Mouse (Mus musculus) stomach, embryonic 16.5 days (tissue): ENCODE measurements around the gene Fam131a. TPM values are rescaled to one million over a fixed set of nuclear protein-coding genes. Genes with fewer than 3 reads are reported as not detected.

Source experiments
- ATAC-seq: fragments of 200-750 bp; cut with Nextera tagmentation; 2 replicates; pipeline ENCODE4 v1.8.0; 2017; ENCODE audit warnings: moderate number of reproducible peaks, moderate TSS enrichment; ENCODE audit not compliant: insufficient read depth, low FRiP score
- H3K27ac ChIP-seq: fragments of 300-500 bp; sonication (generic); 2 replicates; pipeline ENCODE4 v1.5.1; 2014; ENCODE audit warnings: low read length
- H3K27me3 ChIP-seq: fragments of 300-500 bp; sonication (generic); 2 replicates; pipeline ENCODE4 v1.6.1; 2014; ENCODE audit warnings: low read length, control low read depth, mixed read lengths; ENCODE audit not compliant: control insufficient read depth, insufficient read depth
- H3K36me3 ChIP-seq: fragments of 300-500 bp; sonication (generic); 2 replicates; pipeline ENCODE4 v1.6.1; 2014; ENCODE audit warnings: low read length; ENCODE audit not compliant: control insufficient read depth, insufficient read depth
- H3K4me1 ChIP-seq: fragments of 300-500 bp; sonication (generic); 2 replicates; pipeline ENCODE4 v1.6.1; 2014; ENCODE audit warnings: low read length, control low read depth, mixed read lengths; ENCODE audit not compliant: control insufficient read depth, insufficient read depth
- H3K4me2 ChIP-seq: fragments of 300-500 bp; sonication (generic); 2 replicates; pipeline ENCODE4 v1.6.1; 2014; ENCODE audit warnings: low read depth, low read length, mixed read lengths
- H3K4me3 ChIP-seq: fragments of 300-500 bp; sonication (generic); replicated peaks from 2 replicates; pipeline ENCODE4 v1.5.1; 2014; ENCODE audit warnings: mild to moderate bottlenecking, low read length
- H3K9ac ChIP-seq: fragments of 300-500 bp; sonication (generic); 2 replicates; pipeline ENCODE4 v1.6.1; 2014; ENCODE audit warnings: low read length
- H3K9me3 ChIP-seq: fragments of 300-500 bp; sonication (generic); replicated peaks from 2 replicates; pipeline ENCODE4 v1.6.1; 2016; ENCODE audit warnings: low read length, control low read depth; ENCODE audit not compliant: control insufficient read depth
- WGBS: fragments of 180-500 bp; shearing (Covaris S2); extraction: QIAGEN DNeasy Blood & Tissue Kit; methylation state at CpG from one replicate; pipeline ENCODE4 v1.1.7; 2014; 5-methylcytosine and 5-hydroxymethylcytosine counted together
- polyA plus RNA-seq: library from polyadenylated mRNA; unstranded; fragments of >200 nt; fragmentation: Nextera tagmentation; extraction: Ambion mirVana; gene quantifications from 2 replicates; pipeline ENCODE4 v1.2.1, GENCODE M21; 2015

The Fam131a gene
- polyA plus RNA-seq, 1 experiment from 2014 or later, result 10.3 TPM

DNA sequence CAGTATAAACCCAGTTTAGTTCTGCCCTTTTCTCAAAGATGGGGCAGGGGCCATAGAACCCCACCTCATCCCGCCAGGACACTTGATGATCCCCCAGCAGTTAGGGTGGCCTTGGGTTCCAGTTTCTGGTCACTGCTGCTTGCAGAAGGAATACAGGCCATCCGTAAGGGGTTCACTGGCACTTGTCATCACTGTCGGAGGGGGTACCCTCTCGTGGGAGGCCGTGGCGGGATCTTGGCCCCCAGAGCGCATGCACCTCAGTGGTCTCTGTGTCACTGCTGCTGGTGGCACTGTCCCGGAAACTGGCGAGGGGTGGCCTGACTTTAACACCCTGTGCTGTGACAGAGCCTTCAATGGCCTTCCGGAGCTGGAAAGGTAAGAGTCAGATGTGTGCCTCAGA is 10.0 kb downstream of the Fam131a start:
- Histone ChIP-seq H3K27me3 (no peaks in the 10 kb centered on the region), H3K9me3 (no peaks in the 10 kb centered on the region), H3K4me1 (peaks cover 7% of the 10 kb centered on the region; the same call in 1 of the 2 replicates), H3K9ac (no peak overlapping the region), H3K27ac (no peak overlapping the region), H3K36me3 (no peaks in the 10 kb centered on the region), H3K4me3 (no peak overlapping the region), H3K4me2 (no peak overlapping the region)
- no peak for ATAC-seq
- 91% methylated on average over 10 of the region's 10 CpGs for WGBS

DNA sequence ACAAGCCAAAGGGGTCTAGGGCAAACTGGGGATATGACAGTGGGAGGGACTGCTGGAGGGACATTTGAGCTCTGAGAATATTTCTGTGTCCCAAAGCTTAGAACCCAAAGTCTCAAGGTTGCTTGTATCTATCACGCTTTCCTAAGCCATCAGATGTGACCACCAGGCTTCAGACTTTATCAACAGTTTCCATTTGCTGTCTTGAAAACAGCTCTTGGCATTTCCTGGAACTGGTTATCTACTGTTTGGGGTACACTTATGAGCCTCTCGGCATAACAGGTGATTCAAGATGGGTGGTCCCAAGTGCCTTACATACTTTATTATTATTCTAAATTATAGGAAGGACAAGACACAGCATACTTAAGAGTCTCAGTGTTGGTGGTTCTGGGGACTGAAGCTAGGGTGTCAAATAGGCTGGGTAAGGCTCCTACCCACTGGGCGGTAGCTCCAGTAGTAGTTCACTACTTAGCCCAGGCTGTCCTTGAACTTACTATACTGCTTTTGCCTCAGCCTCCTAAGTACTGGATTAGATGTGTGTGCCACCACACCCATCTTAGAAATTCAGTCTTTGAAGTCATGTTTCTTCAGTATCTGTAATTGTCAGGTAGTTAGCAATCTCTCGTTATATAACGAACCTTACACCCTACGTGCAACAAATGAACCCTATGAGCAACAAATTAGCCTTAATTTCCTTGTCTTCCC is 10.8 kb downstream of the Fam131a start:
- no peaks in the 10 kb centered on the region for H3K36me3 ChIP-seq
- no peaks in the 10 kb centered on the region for H3K27me3 ChIP-seq
- WGBS, result 91% methylated on average over 6 of the region's 6 CpGs
- no peaks in the 10 kb centered on the region for H3K9me3 ChIP-seq
- ATAC-seq, result no peak
- no peak overlapping the region for H3K4me3 ChIP-seq
- no peak overlapping the region for H3K4me2 ChIP-seq
- peaks cover 7% of the 10 kb centered on the region; the same call in 1 of the 2 replicates for H3K4me1 ChIP-seq
- H3K27ac ChIP-seq, result no peak overlapping the region
- H3K9ac ChIP-seq, result no peak overlapping the region

DNA sequence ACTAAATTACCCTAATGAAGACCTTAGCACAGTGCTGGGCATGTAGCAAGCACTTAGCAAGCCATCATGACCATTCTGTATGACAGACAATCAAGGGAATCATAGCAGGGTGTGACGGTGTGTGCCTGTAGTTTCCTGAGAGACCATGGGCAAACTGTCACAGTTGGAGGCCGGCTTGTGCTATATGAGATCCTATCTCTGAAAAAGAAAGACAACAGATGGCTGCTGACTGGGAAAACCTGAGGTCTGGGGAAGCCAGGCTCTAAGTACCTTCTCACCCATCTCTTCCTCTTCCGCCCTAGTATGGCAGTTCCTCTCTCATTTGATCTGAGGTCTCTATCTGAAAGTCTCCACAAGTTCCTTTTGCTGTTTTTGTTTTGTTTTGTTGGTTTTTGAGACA is 12.7 kb downstream of the Fam131a start:
- no peaks in the 10 kb centered on the region for H3K27me3 ChIP-seq
- H3K4me2 ChIP-seq, result no peak overlapping the region
- no peak for ATAC-seq
- 80% methylated on average over 3 of the region's 3 CpGs for WGBS
- H3K4me3 ChIP-seq, result no peak overlapping the region
- no peaks in the 10 kb centered on the region for H3K9me3 ChIP-seq
- no peak overlapping the region for H3K9ac ChIP-seq
- H3K36me3 ChIP-seq, result no peaks in the 10 kb centered on the region
- H3K4me1 ChIP-seq, result peaks cover 7% of the 10 kb centered on the region; the same call in 1 of the 2 replicates
- H3K27ac ChIP-seq, result no peak overlapping the region

DNA sequence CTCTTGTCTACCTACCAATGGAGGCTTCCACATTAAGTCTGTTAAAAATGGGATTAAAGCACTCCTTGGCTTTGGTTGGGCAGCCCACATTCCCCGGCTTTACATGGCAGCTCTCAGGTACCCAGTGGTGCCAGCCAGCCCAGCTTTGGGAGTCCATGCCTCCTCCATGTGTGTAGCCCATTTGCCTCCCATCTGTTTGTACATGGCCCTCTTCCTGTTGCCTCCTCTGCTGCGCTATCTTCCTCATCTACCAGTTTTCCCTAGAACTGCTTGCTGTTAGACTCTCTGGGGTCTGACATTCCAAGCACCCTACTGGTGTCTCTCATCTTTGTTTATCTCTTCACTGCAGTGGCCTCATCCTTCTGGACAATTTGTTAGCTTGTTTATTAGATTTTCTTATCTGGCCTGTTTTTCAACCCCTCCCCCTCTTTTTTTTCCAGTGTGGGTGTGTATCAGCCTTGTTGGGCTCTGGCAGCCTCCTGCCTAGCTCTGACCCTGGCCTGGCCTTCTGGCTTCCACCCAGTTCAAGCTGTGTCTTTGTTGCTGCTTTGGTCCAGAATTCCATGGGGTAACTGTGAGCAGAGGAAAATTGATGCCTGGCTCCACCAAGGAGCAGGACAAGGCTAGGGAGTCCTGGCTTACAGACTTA is 13.5 kb downstream of the Fam131a start:
- no peaks in the 10 kb centered on the region for H3K27me3 ChIP-seq
- 90% methylated on average over 2 of the region's 2 CpGs for WGBS
- H3K36me3 ChIP-seq, result no peaks in the 10 kb centered on the region
- ATAC-seq, result no peak
- no peak overlapping the region for H3K4me3 ChIP-seq
- no peak overlapping the region for H3K4me2 ChIP-seq
- H3K9ac ChIP-seq, result no peak overlapping the region
- H3K9me3 ChIP-seq, result no peaks in the 10 kb centered on the region
- no peak overlapping the region for H3K27ac ChIP-seq
- peaks cover 7% of the 10 kb centered on the region; the same call in 1 of the 2 replicates for H3K4me1 ChIP-seq

DNA sequence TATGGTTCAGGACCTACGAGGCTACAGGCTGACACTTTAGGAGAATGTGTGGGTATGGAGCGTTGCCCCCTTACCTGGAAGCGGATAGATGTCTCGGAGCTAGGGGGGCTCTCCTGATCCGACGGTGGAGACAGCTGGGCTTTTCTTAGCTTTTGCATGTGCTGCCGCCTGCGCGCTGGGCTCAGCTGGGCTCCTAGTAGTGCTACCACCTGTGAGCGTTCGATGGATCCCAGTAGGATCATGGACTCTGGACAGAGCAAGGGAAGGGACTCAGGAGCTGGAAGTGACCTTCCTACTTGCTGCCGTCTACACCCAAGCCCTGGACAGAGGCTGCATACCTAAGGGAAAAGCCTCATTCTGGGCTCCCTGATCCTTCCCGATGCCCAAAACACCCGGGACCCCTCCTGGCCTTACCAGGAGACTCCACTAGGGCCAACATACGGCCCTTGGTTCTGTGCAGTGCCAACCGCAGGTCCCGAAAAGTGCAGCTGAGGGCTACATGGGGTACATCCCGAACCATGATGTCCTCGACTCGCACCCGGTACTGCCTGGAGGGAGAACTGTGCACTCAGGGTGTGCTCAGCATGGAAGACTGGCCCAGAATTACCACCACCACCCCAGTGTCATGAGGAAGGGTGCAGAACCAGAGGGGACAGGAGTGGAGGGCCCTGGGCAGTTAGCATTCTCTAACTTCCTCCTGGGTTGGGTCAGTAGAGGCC is 15.3 kb downstream of the Fam131a start:
- 92% methylated on average over 21 of the region's 21 CpGs for WGBS

DNA sequence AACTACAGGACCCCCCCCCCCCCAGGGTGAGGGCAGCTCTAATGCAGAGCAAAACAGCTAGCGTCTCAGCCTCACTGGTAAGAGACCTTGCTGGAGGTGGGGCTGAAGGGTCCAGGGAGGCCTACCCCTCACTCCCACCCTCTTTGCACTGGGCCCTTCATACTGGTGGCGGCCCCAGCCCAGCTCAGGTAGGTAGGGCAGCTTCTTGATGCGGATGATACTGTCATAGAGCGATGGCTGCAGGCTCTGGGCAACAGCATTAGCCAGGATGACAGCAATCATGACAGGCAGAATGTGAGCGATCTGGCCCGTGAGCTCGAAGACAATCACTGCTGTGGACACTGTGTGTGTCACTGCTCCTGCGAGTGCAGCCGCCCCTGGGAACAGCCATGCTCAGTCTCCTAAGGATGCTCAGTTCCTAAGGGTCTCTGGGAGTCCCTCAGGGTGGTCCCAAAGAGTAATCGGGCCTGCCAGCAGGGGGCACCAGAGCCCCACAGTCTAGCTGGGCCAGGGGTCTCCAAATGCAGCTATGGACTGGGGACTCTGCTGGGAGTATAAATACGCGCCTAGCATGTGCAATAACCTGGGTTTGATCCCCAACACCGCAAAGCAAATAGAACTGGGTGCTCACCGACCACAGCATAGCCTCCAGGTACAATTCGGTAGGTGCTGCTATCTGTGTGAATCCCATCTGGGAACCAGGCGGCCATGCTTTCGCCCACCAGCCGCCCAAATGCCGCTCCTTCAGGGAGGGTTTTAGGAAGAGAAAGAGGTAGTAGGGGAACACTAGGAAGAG is 16.1 kb downstream of the Fam131a start:
- no peak overlapping the region for H3K4me2 ChIP-seq
- peaks cover 7% of the 10 kb centered on the region; the same call in 1 of the 2 replicates for H3K4me1 ChIP-seq
- H3K9me3 ChIP-seq, result no peaks in the 10 kb centered on the region
- no peaks in the 10 kb centered on the region for H3K27me3 ChIP-seq
- no peak overlapping the region for H3K9ac ChIP-seq
- ATAC-seq, result no peak
- H3K27ac ChIP-seq, result no peak overlapping the region
- H3K36me3 ChIP-seq, result no peaks in the 10 kb centered on the region
- 75% methylated on average over 19 of the region's 19 CpGs for WGBS
- H3K4me3 ChIP-seq, result no peak overlapping the region

More for the DNA sequence above, 15.3 kb downstream of the Fam131a start:
- Histone ChIP-seq H3K4me2 (no peak overlapping the region), H3K27ac (no peak overlapping the region), H3K9me3 (no peaks in the 10 kb centered on the region), H3K4me1 (0 out of 2 replicates have a peak, but pooled peaks cover 1% of the 10 kb centered on the region), H3K9ac (no peak overlapping the region), H3K4me3 (no peak overlapping the region), H3K27me3 (no peaks in the 10 kb centered on the region), H3K36me3 (no peaks in the 10 kb centered on the region)
- ATAC-seq, result no peak

DNA sequence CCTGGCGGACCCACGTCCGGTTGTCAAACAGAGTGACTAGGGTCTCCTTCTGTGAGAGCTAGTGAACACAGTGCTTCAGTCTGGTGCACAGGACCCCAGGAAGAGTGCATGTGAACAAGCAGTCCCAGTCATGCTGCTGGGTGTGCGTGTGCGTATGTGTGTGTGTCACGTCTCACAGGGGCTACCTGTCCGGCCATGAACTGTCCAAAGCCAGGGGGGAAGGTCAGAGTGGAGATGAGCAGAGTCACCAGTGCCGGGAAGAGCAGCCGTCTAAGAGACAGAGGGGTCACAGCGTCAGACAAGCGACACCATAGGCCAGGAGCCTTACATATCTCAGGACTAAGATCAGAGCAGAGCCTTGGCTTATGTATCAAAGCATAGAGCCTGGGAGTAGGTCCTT is 17.3 kb downstream of the Fam131a start:
- Histone ChIP-seq H3K9ac (no peak overlapping the region), H3K4me3 (no peak overlapping the region), H3K4me2 (no peak overlapping the region), H3K9me3 (no peaks in the 10 kb centered on the region), H3K27me3 (no peaks in the 10 kb centered on the region), H3K36me3 (no peaks in the 10 kb centered on the region), H3K4me1 (peaks cover 18% of the 10 kb centered on the region), H3K27ac (no peak overlapping the region)
- WGBS, result 93% methylated on average over 11 of the region's 11 CpGs
- ATAC-seq, result no peak

DNA sequence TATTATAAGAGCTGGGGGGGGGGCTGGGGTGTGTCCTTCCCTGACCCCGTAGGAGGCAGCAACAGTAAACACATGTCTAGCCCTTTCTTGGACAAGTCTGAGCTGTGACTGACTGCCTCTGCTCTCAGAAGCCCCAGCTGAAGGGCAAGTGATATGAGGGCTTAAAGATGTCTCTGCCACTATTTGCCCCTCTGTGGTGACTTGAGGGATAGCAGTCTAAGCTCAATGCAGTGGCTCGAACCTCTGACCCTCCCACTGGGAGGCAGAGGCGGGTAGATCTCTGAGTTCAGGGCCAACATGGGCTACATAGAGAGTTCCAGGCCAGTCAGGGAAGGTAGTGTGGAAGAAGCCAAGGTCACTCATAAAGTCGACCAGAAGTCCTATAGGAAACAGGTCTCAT is 17.8 kb downstream of the Fam131a start:
- no peaks in the 10 kb centered on the region for H3K9me3 ChIP-seq
- no peak overlapping the region for H3K27ac ChIP-seq
- 81% methylated on average over 4 of the region's 4 CpGs for WGBS
- H3K4me1 ChIP-seq, result peaks cover 22% of the 10 kb centered on the region
- no peak overlapping the region for H3K4me3 ChIP-seq
- no peak overlapping the region for H3K4me2 ChIP-seq
- H3K36me3 ChIP-seq, result no peaks in the 10 kb centered on the region
- H3K27me3 ChIP-seq, result no peaks in the 10 kb centered on the region
- ATAC-seq, result no peak
- no peak overlapping the region for H3K9ac ChIP-seq
